Mouse (Mus musculus): Measurements from ENCODE around the gene Kcng3.

DNA sequence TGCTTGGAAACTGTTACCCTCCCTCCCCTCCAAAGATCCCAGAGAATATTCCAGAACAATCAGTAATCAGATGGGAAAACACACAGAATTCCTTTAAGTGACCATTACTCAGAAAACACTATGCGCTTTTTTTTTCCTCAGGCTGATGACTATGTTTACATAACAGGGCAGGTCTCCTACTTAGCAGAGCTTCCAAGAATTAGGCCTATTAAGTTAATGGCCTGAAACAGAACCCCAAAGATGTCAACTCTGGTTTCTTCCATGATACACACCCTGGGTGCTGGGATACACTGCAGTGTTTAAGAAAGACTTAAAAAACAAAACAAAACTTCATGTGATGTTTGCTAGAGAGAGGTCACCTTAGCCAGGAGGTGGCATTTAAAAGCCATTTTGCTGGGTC lies 93.0 kb downstream of the Kcng3 start:
- TF ChIP-seq POLR2A (IDR thresholded peaks at IDR 0.05; ENCODE audit: control insufficient read depth, extremely low read depth, insufficient read depth, low read length, poor library complexity) (no peak), CTCF (IDR thresholded peaks at IDR 0.05; ENCODE audit: borderline replicate concordance, control insufficient read depth, extremely low read depth, insufficient read depth, low read length, poor library complexity) (no peak)

Measured in thymus, adult 2 months (tissue).